Mouse (Mus musculus): ENCODE measurements at regions not wholly inside any gene's neighbourhood (a gene's known extent, or its start where the extent isn't known, plus 50 kb on each side); places are given as distances from the start of the nearest gene placed in this dataset.

GRCm38 (mm10) chr13:44398613-44399369, 330.5 kb upstream of the Jarid2 start:
- TF ChIP-seq CTCF (IDR thresholded peaks at IDR 0.05; ENCODE audit: borderline replicate concordance, extremely low read depth, insufficient read depth, insufficient read length) (no peak), POLR2A (IDR thresholded peaks at IDR 0.05; ENCODE audit: borderline replicate concordance, extremely low read depth, insufficient read depth, insufficient read length, poor library complexity, severe bottlenecking) (no peak)
- DNase-seq (ENCODE audit: low read depth), result peak; percentile 60

DNA sequence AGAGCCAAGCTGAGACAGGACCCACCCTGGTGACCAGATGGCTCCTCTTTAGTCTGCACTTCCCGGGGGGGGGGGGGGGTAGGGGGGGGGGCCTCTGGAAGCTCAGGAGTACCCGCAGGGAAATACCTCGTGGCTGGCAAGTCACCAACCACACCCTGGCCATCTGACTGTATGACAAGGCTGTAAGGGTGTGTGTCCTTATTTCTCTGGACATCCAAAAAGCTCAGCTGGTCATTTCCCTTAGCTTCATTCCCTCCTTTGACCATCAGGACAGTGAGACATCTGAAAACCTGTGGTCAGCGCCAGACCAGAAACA, 329.9 kb upstream of the Jarid2 start:
- no peak for DNase-seq (ENCODE audit: low read depth)

GRCm38 (mm10) chr13:44399831-44400321, 329.4 kb upstream of the Jarid2 start:
- no peak for TF ChIP-seq POLR2A (IDR thresholded peaks at IDR 0.05; ENCODE audit: borderline replicate concordance, extremely low read depth, insufficient read depth, insufficient read length, poor library complexity, severe bottlenecking)
- peak; percentile 74 for DNase-seq (ENCODE audit: low read depth)

More for the DNA sequence above, 329.9 kb upstream of the Jarid2 start:
- TF ChIP-seq POLR2A (IDR thresholded peaks at IDR 0.05; ENCODE audit: borderline replicate concordance, extremely low read depth, insufficient read depth, insufficient read length, poor library complexity, severe bottlenecking) (no peak), CTCF (IDR thresholded peaks at IDR 0.05; ENCODE audit: borderline replicate concordance, extremely low read depth, insufficient read depth, insufficient read length) (no peak)

GRCm38 (mm10) chr13:44404010-44404575, 325.2 kb upstream of the Jarid2 start:
- TF ChIP-seq CTCF (IDR thresholded peaks at IDR 0.05; ENCODE audit: borderline replicate concordance, extremely low read depth, insufficient read depth, insufficient read length) (no peak), POLR2A (IDR thresholded peaks at IDR 0.05; ENCODE audit: borderline replicate concordance, extremely low read depth, insufficient read depth, insufficient read length, poor library complexity, severe bottlenecking) (no peak)
- DNase-seq (ENCODE audit: low read depth), result no peak

DNA sequence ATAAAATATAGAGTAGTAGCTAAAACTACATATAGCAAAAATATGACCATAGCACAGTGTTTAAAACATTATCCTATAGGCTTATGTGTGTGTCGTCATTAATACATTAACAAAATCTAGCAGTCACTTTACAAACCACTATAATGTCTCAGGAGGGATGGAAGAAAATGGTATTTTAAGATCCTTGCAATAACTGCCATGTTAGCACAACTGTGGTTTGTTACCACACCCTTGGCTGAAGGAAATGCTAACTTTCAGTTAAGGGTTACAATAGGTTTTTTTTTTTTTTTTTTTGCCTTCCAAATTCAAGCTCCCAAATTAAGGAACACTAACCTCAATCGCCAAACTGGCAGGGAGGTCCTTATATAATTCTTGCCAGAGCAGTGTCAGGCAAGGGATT, 322.0 kb upstream of the Jarid2 start:
- TF ChIP-seq POLR2A (IDR thresholded peaks at IDR 0.05; ENCODE audit: borderline replicate concordance, extremely low read depth, insufficient read depth, insufficient read length, poor library complexity, severe bottlenecking), result no peak
- no peak for TF ChIP-seq CTCF (IDR thresholded peaks at IDR 0.05; ENCODE audit: borderline replicate concordance, extremely low read depth, insufficient read depth, insufficient read length)

DNA sequence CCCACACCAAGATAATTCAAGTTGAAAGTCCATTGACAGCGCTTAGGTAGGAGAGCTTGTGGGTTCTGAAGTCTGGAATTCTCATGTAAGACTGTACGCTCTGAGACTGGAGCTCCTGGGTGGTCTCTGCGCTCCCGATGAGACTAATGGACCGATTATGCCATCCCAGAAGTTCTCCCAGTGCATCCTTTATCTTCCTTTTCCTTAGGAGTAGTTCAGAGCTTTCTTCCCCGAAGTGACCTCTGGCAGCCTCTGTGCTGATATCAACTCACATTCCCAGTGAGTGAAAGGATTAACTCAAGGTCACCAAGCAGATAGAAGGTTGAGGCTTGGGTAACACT, 320.7 kb upstream of the Jarid2 start:
- TF ChIP-seq POLR2A (IDR thresholded peaks at IDR 0.05; ENCODE audit: borderline replicate concordance, extremely low read depth, insufficient read depth, insufficient read length, poor library complexity, severe bottlenecking), result no peak
- no peak for TF ChIP-seq CTCF (IDR thresholded peaks at IDR 0.05; ENCODE audit: borderline replicate concordance, extremely low read depth, insufficient read depth, insufficient read length)
- no peak for DNase-seq (ENCODE audit: low read depth)

More for the DNA sequence above, 322.0 kb upstream of the Jarid2 start:
- DNase-seq (ENCODE audit: low read depth), result no peak

GRCm38 (mm10) chr13:44408960-44409719, 320.1 kb upstream of the Jarid2 start:
- TF ChIP-seq POLR2A (IDR thresholded peaks at IDR 0.05; ENCODE audit: borderline replicate concordance, extremely low read depth, insufficient read depth, insufficient read length, poor library complexity, severe bottlenecking) (no peak), CTCF (IDR thresholded peaks at IDR 0.05; ENCODE audit: borderline replicate concordance, extremely low read depth, insufficient read depth, insufficient read length) (no peak)
- no peak for DNase-seq (ENCODE audit: low read depth)

DNA sequence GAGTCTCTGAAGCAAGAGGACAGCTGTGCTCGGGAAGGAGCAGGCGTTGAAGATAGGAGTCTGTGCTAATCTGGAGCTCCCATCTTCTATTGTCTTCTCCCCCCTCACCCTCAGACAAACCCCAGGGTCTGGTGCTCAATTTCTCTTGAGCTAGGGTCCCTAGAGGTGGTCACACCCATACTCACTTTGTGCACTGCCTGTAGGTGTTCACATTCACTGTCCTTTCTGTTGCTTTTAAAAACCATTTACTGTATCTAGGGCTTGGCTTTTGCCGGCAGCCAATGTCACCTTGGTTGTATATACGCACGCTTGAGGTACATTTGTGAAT, 319.6 kb upstream of the Jarid2 start:
- DNase-seq (ENCODE audit: low read depth), result no peak
- no peak for TF ChIP-seq POLR2A (IDR thresholded peaks at IDR 0.05; ENCODE audit: borderline replicate concordance, extremely low read depth, insufficient read depth, insufficient read length, poor library complexity, severe bottlenecking)
- no peak for TF ChIP-seq CTCF (IDR thresholded peaks at IDR 0.05; ENCODE audit: borderline replicate concordance, extremely low read depth, insufficient read depth, insufficient read length)

- DNase-seq (ENCODE audit: low read depth), result no peak
- no peak for TF ChIP-seq POLR2A (IDR thresholded peaks at IDR 0.05; ENCODE audit: borderline replicate concordance, extremely low read depth, insufficient read depth, insufficient read length, poor library complexity, severe bottlenecking)
- TF ChIP-seq CTCF (IDR thresholded peaks at IDR 0.05; ENCODE audit: borderline replicate concordance, extremely low read depth, insufficient read depth, insufficient read length), result no peak
Observed at GRCm38 (mm10) chr13:44411781-44412496, 317.3 kb upstream of the Jarid2 start.

GRCm38 (mm10) chr13:44413305-44413704, 316.0 kb upstream of the Jarid2 start:
- no peak for DNase-seq (ENCODE audit: low read depth)
- no peak for TF ChIP-seq CTCF (IDR thresholded peaks at IDR 0.05; ENCODE audit: borderline replicate concordance, extremely low read depth, insufficient read depth, insufficient read length)
- no peak for TF ChIP-seq POLR2A (IDR thresholded peaks at IDR 0.05; ENCODE audit: borderline replicate concordance, extremely low read depth, insufficient read depth, insufficient read length, poor library complexity, severe bottlenecking)

GRCm38 (mm10) chr13:44415971-44416370, 313.3 kb upstream of the Jarid2 start:
- no peak for DNase-seq (ENCODE audit: low read depth)
- no peak for TF ChIP-seq CTCF (IDR thresholded peaks at IDR 0.05; ENCODE audit: borderline replicate concordance, extremely low read depth, insufficient read depth, insufficient read length)
- TF ChIP-seq POLR2A (IDR thresholded peaks at IDR 0.05; ENCODE audit: borderline replicate concordance, extremely low read depth, insufficient read depth, insufficient read length, poor library complexity, severe bottlenecking), result no peak

Data from brain, embryonic 14.5 days (tissue).